Mouse (Mus musculus) inflammation-experienced regulatory T-cells, adult 6 months (primary cell): ENCODE data around the gene Wfikkn2. TPM values are rescaled to one million over a fixed set of nuclear protein-coding genes. Genes with fewer than 3 reads are reported as not detected.

ENCODE experiments used
- ATAC-seq: one replicate; pipeline ENCODE4 v1.8.0; 2017
- polyA plus RNA-seq, 3 experiments: library from polyadenylated mRNA; unstranded; fragments of 100-300 nt; shearing (Covaris generic); gene quantifications; one replicate each; pipeline ENCODE4 v1.2.1; 2017

Wfikkn2 gene
- polyA plus RNA-seq, 3 experiments from 2014 or later = 0.10 to 1.5 (median 1.2) TPM

- no peak for ATAC-seq
Observed at GRCm38 (mm10) chr11:94189579-94189978, 56.2 kb downstream of the Wfikkn2 start.

Other genes with a start within 250 kb of the Wfikkn2 start
- 10 to 100 TPM; 18.6 to 21.4 (median 18.7) TPM for gene Spag9, start 249.9 kb downstream of the Wfikkn2 start, polyA plus RNA-seq
- gene Tob1, start 34.6 kb downstream of the Wfikkn2 start, polyA plus RNA-seq = 1 to 10 TPM; 4.3 to 6.7 (median 5.3) TPM
- gene Gm21885, start 35.9 kb upstream of the Wfikkn2 start, polyA plus RNA-seq = 1 to 10 TPM; 1.6 to 1.7 (median 1.7) TPM
- gene Luc7l3, start 76.0 kb upstream of the Wfikkn2 start, polyA plus RNA-seq = 100 to 1,000 TPM; 117 to 168 (median 166) TPM
- gene Ankrd40, start 82.0 kb upstream of the Wfikkn2 start, polyA plus RNA-seq = 10 to 100 TPM; 10.9 to 18.7 (median 17.1) TPM
- gene Abcc3, start 147.0 kb upstream of the Wfikkn2 start, polyA plus RNA-seq = 1 to 10 TPM in 2 of 3 experiments, under 1 TPM in 1; 0.70 to 4.0 (median 1.9) TPM
- gene Cacna1g, start 228.2 kb upstream of the Wfikkn2 start, polyA plus RNA-seq = not detected
- not detected for gene Spata20, start 240.2 kb upstream of the Wfikkn2 start, polyA plus RNA-seq